Mouse (Mus musculus) lung, embryonic 15.5 days (tissue): Measurements from ENCODE around the gene Gm21915. TPM values are rescaled to one million over a fixed set of nuclear protein-coding genes. Genes with fewer than 3 reads are reported as not detected.

Experiments
- ATAC-seq: fragments of 200-750 bp; cut with Nextera tagmentation; 2 replicates; pipeline ENCODE4 v1.8.0; 2017; ENCODE audit warnings: moderate number of reproducible peaks, borderline replicate concordance; ENCODE audit not compliant: low FRiP score, low TSS enrichment; ENCODE audit errors: extremely low read depth
- H3K27ac ChIP-seq: fragments of 300-500 bp; sonication (generic); 2 replicates; pipeline ENCODE4 v1.5.1; 2015; ENCODE audit warnings: moderate library complexity, mild to moderate bottlenecking, inconsistent platforms
- H3K27me3 ChIP-seq: fragments of 300-500 bp; sonication (generic); 2 replicates; pipeline ENCODE4 v1.6.1; 2015; ENCODE audit warnings: inconsistent platforms
- H3K36me3 ChIP-seq: fragments of 300-500 bp; sonication (generic); 2 replicates; pipeline ENCODE4 v1.6.1; 2015; ENCODE audit warnings: inconsistent platforms
- H3K4me1 ChIP-seq: fragments of 300-500 bp; sonication (generic); 2 replicates; pipeline ENCODE4 v1.6.1; 2015; ENCODE audit warnings: inconsistent platforms
- H3K4me2 ChIP-seq: fragments of 300-500 bp; sonication (generic); 2 replicates; pipeline ENCODE4 v1.6.1; 2015; ENCODE audit warnings: inconsistent platforms, mild to moderate bottlenecking, moderate library complexity
- H3K4me3 ChIP-seq: fragments of 300-500 bp; sonication (generic); 2 replicates; pipeline ENCODE4 v1.5.1; 2015; ENCODE audit warnings: mild to moderate bottlenecking, inconsistent platforms
- H3K9ac ChIP-seq: fragments of 300-500 bp; sonication (generic); 2 replicates; pipeline ENCODE4 v1.6.1; 2015; ENCODE audit warnings: inconsistent platforms
- H3K9me3 ChIP-seq: fragments of 300-500 bp; sonication (generic); 2 replicates; pipeline ENCODE4 v1.6.1; 2016; ENCODE audit warnings: inconsistent platforms
- WGBS: fragments of 180-500 bp; shearing (Covaris S2); methylation state at CpG from one replicate; pipeline ENCODE4 v1.1.7; 2015; 5-methylcytosine and 5-hydroxymethylcytosine counted together
- polyA plus RNA-seq: library from polyadenylated mRNA; unstranded; fragments of >200 nt; fragmentation: Nextera tagmentation; extraction: Ambion mirVana; gene quantifications from 2 replicates; pipeline ENCODE4 v1.2.1, GENCODE M21; 2015

The Gm21915 gene
- polyA plus RNA-seq, 1 experiment from 2014 or later = not detected

- Histone ChIP-seq H3K9ac (no peak overlapping the region), H3K4me2 (no peak overlapping the region), H3K4me3 (no peak overlapping the region), H3K9me3 (no peaks in the 10 kb centered on the region), H3K27me3 (no peaks in the 10 kb centered on the region), H3K27ac (no peak overlapping the region), H3K4me1 (peaks cover 9% of the 10 kb centered on the region; the same call in 1 of the 2 replicates), H3K36me3 (no peaks in the 10 kb centered on the region)
- 78% methylated on average over 4 of the region's 4 CpGs for WGBS
- no peak for ATAC-seq
Observed at GRCm38 (mm10) chr9:40696086-40696485, 25.7 kb downstream of the Gm21915 start.

GRCm38 (mm10) chr9:40699194-40699593, 28.8 kb downstream of the Gm21915 start:
- ATAC-seq = no peak
- WGBS = 83% methylated on average over 3 of the region's 3 CpGs

GRCm38 (mm10) chr9:40700253-40700652, 29.8 kb downstream of the Gm21915 start:
- Histone ChIP-seq H3K27me3 (no peaks in the 10 kb centered on the region), H3K36me3 (no peaks in the 10 kb centered on the region), H3K9me3 (no peaks in the 10 kb centered on the region), H3K4me1 (0 out of 2 replicates have a peak, but pooled peaks cover 3% of the 10 kb centered on the region), H3K27ac (no peak overlapping the region), H3K9ac (no peak overlapping the region), H3K4me3 (no peak overlapping the region), H3K4me2 (no peak overlapping the region)
- 77% methylated on average over 5 of the region's 5 CpGs for WGBS
- ATAC-seq = no peak

More at GRCm38 (mm10) chr9:40699194-40699593, 28.8 kb downstream of the Gm21915 start:
- Histone ChIP-seq H3K36me3 (no peaks in the 10 kb centered on the region), H3K4me1 (no peaks in the 10 kb centered on the region), H3K27ac (no peak overlapping the region), H3K9ac (no peak overlapping the region), H3K9me3 (no peaks in the 10 kb centered on the region), H3K27me3 (no peaks in the 10 kb centered on the region), H3K4me2 (no peak overlapping the region), H3K4me3 (no peak overlapping the region)

- no peaks in the 10 kb centered on the region for H3K27me3 ChIP-seq
- H3K27ac ChIP-seq = no peak overlapping the region
- H3K4me2 ChIP-seq = no peak overlapping the region
- ATAC-seq = no peak
- H3K9ac ChIP-seq = no peak overlapping the region
- no peak overlapping the region for H3K4me3 ChIP-seq
- H3K9me3 ChIP-seq = no peaks in the 10 kb centered on the region
- 16% methylated on average over 10 of the region's 10 CpGs for WGBS
- H3K36me3 ChIP-seq = no peaks in the 10 kb centered on the region
- H3K4me1 ChIP-seq = 0 out of 2 replicates have a peak, but pooled peaks cover 13% of the 10 kb centered on the region
Observed at GRCm38 (mm10) chr9:40704364-40705276, 34.2 kb downstream of the Gm21915 start.

- no peak overlapping the region for H3K27ac ChIP-seq
- 70% methylated on average over 12 of the region's 12 CpGs for WGBS
- peaks cover 14% of the 10 kb centered on the region; the same call in 1 of the 2 replicates for H3K4me1 ChIP-seq
Observed at GRCm38 (mm10) chr9:40708448-40709140, 38.2 kb downstream of the Gm21915 start.

DNA sequence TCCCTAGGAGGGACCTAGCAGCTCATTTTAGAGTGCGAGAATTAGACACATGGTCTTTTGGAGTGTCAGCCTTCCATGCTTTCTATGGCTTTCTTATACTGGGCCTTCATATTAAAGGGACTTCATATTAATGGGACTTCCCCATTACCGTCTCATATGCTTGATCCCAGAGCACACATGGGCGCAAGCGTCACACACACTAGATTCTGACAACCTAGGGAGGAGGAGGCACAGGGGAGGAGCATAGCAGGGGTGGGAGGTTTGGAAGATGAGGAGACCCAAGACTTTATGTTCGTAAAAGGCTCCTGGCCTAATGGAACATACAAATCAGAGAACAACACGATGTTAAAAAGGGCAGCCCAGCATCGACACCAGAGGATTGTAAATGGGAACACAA, 38.7 kb downstream of the Gm21915 start:
- no peaks in the 10 kb centered on the region for H3K36me3 ChIP-seq
- H3K27ac ChIP-seq = no peak overlapping the region
- H3K9ac ChIP-seq = no peak overlapping the region
- H3K4me1 ChIP-seq = peaks cover 14% of the 10 kb centered on the region; the same call in 1 of the 2 replicates
- H3K9me3 ChIP-seq = no peaks in the 10 kb centered on the region
- H3K4me2 ChIP-seq = no peak overlapping the region
- no peak for ATAC-seq
- 71% methylated on average over 7 of the region's 7 CpGs for WGBS
- H3K4me3 ChIP-seq = no peak overlapping the region
- no peaks in the 10 kb centered on the region for H3K27me3 ChIP-seq

More at GRCm38 (mm10) chr9:40708448-40709140, 38.2 kb downstream of the Gm21915 start:
- H3K9ac ChIP-seq = no peak overlapping the region
- no peak for ATAC-seq
- no peaks in the 10 kb centered on the region for H3K9me3 ChIP-seq
- no peaks in the 10 kb centered on the region for H3K27me3 ChIP-seq
- H3K4me3 ChIP-seq = no peak overlapping the region
- H3K4me2 ChIP-seq = no peak overlapping the region
- no peaks in the 10 kb centered on the region for H3K36me3 ChIP-seq

DNA sequence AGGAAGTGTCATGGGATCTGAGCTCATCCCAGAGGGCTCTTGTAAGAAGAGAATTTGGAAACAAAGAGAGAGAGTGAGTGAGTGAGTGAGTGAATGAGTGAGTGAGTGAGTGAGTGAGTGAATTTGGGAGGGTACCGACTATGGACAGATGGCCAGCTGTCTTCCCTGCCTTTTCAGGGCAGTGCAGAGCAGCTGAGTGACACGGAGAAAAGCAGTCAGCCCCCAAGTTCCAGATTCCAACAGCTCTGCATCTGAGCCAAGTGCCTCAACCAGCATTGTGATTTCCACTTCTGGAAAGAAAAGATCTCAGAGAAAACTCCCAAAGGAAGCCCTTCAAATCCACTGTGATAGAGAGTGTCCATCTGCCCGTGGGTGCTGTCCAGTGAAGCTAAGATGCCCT, 39.2 kb downstream of the Gm21915 start:
- whole genome bisulfite sequencing = 37% methylated on average over 3 of the region's 3 CpGs
- ATAC-seq = no peak
- no peak overlapping the region for H3K4me2 ChIP-seq
- no peaks in the 10 kb centered on the region for H3K27me3 ChIP-seq
- H3K4me1 ChIP-seq = peaks cover 14% of the 10 kb centered on the region; the same call in 1 of the 2 replicates
- H3K36me3 ChIP-seq = no peaks in the 10 kb centered on the region
- H3K9me3 ChIP-seq = no peaks in the 10 kb centered on the region
- no peak overlapping the region for H3K27ac ChIP-seq
- no peak overlapping the region for H3K9ac ChIP-seq
- H3K4me3 ChIP-seq = no peak overlapping the region

GRCm38 (mm10) chr9:40709991-40710390, 39.6 kb downstream of the Gm21915 start:
- Histone ChIP-seq H3K4me1 (peaks cover 12% of the 10 kb centered on the region; the same call in 1 of the 2 replicates), H3K27me3 (no peaks in the 10 kb centered on the region), H3K4me3 (no peak overlapping the region), H3K9me3 (no peaks in the 10 kb centered on the region), H3K4me2 (no peak overlapping the region), H3K36me3 (no peaks in the 10 kb centered on the region), H3K27ac (no peak overlapping the region), H3K9ac (no peak overlapping the region)
- WGBS = 33% methylated on average over 3 of the region's 3 CpGs
- no peak for ATAC-seq

- no peaks in the 10 kb centered on the region for H3K9me3 ChIP-seq
- H3K4me1 ChIP-seq = peaks cover 8% of the 10 kb centered on the region; the same call in 1 of the 2 replicates
- H3K36me3 ChIP-seq = no peaks in the 10 kb centered on the region
- H3K9ac ChIP-seq = no peak overlapping the region
- WGBS = 53% methylated on average over 4 of the region's 4 CpGs
- no peak overlapping the region for H3K4me2 ChIP-seq
- ATAC-seq = no peak
- H3K4me3 ChIP-seq = no peak overlapping the region
- no peak overlapping the region for H3K27ac ChIP-seq
- H3K27me3 ChIP-seq = no peaks in the 10 kb centered on the region
Observed at GRCm38 (mm10) chr9:40711654-40712053, 41.2 kb downstream of the Gm21915 start.

DNA sequence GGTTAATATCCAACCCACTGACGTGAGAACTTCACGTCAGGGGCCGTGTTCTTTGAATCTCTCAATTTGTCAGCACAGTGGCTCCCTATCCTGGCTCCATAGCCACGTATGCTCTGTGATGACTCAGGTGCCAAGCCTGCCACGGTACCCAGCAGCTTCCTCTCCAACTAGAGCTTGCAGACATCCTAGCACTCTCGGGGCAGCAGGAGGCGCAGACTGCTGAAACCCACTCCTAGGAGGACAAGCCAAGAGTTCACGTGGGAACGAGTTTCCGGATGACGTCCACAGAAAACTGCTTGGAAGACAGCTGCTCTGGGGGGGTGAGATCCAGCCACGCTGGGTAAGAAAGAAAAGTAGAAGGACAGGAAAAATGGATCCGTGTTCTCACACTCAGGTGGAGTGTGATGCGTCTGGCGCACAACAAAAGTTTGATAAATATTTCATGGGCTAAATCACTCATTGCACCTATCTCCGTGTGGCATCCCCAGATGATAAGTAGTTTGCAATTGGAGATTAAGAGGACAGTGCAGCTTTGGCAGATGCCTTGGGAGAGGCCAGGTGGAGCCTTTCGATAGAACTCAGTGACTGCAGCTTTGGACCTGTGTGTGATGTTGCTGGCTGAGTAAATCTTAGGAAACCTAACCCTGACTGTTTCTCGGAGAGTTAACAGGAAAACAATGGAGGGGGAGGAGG, 46.9 kb downstream of the Gm21915 start:
- Histone ChIP-seq H3K4me1 (no peaks in the 10 kb centered on the region), H3K9ac (no peak overlapping the region), H3K27me3 (no peaks in the 10 kb centered on the region), H3K9me3 (no peaks in the 10 kb centered on the region), H3K27ac (no peak overlapping the region), H3K4me2 (no peak overlapping the region), H3K36me3 (no peaks in the 10 kb centered on the region), H3K4me3 (no peak overlapping the region)
- 49% methylated on average over 18 of the region's 18 CpGs for WGBS
- no peak for ATAC-seq

DNA sequence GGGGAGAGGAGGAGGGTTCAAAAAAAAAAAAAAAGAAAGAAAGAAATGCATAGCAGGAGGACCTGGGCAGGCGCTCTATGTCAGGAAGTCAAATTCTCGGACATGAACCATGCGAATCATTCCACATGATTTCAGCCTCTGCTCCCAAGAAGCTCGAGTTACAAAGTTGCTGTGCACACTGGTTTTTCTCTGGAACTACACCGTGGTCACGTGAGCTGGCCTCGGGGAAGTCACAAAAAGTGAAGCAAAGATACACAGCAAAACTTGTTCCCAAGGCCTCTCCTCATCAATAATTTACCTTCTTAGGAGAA, 47.4 kb downstream of the Gm21915 start:
- no peak for ATAC-seq
- no peak overlapping the region for H3K27ac ChIP-seq

More for the DNA sequence above, 47.4 kb downstream of the Gm21915 start:
- no peaks in the 10 kb centered on the region for H3K27me3 ChIP-seq
- no peaks in the 10 kb centered on the region for H3K9me3 ChIP-seq
- no peak overlapping the region for H3K9ac ChIP-seq
- 0 out of 2 replicates have a peak, but pooled peaks cover under 1% of the 10 kb centered on the region for H3K4me1 ChIP-seq
- H3K4me3 ChIP-seq = no peak overlapping the region
- 11% methylated on average over 7 of the region's 7 CpGs for WGBS
- no peak overlapping the region; the same call in 1 of the 2 replicates for H3K4me2 ChIP-seq
- no peaks in the 10 kb centered on the region for H3K36me3 ChIP-seq
